9 mouse cellular contexts compared by ENCODE assay signal in the genomic region with DNA sequence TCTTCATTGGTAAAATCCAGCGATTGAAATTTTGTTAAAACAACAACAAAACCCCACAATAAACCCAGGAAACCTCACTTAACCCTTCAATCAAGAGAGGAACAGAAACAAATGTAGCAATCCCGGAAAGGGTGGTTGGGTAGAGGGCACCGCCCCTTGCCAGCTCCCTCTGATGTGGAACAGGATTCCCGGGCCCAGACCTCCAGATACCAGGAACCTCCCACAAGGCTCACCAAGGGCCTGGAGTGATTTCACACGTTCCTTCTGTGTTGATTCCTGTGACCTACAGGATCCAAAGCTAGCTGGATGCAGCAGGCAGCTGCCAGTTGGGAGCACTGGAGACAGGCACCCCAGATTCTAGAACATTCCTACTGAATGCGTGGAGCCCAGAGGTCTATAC. TPM values are rescaled to one million over a fixed set of nuclear protein-coding genes. Genes with fewer than 3 reads are reported as not detected.
DNase-seq lines count a peak whose midpoint lies in the region; ATAC-seq and TF ChIP-seq lines count a peak whose summit lies in the region.
"Had no signal": no experiment of that assay in that cellular context is flagged by ENCODE, and none has a peak within 500 bp of the region (broad histone marks: within the 10 kb centered on the region; RNA-seq: fewer than 3 reads in every experiment).

No protein-coding gene starts in this region.

- H3K9ac ChIP-seq in lung, embryonic 16.5 days (ENCODE audit: low read length): peak overlapping the region; percentile 91; the same call in 1 of the 2 replicates
- 0 out of 2 replicates have a peak overlapping the region, but pooled peaks have one; percentile 86 for H3K9ac ChIP-seq in forebrain, embryonic 13.5 days
- H3K9ac ChIP-seq in liver, embryonic 14.5 days (replicated peaks): no peak overlapping the region

- H3K4me2 ChIP-seq in lung, embryonic 16.5 days (ENCODE audit: low read depth, low read length): peak overlapping the region; percentile 87
- peak overlapping the region; percentile 87 for H3K4me2 ChIP-seq in forebrain, embryonic 13.5 days
- H3K4me2 ChIP-seq in liver, embryonic 14.5 days (ENCODE audit: low read depth): peak overlapping the region; percentile 100; the same call in 1 of the 2 replicates

- no peaks in the 10 kb centered on the region for H3K9me3 ChIP-seq in lung, embryonic 16.5 days (ENCODE audit: control insufficient read depth, low read length)
- no peaks in the 10 kb centered on the region for H3K9me3 ChIP-seq in forebrain, embryonic 13.5 days (replicated peaks)
- H3K9me3 ChIP-seq in liver, embryonic 14.5 days (ENCODE audit: control insufficient read depth, low read length): no peaks in the 10 kb centered on the region

- H3K4me3 ChIP-seq in lung, embryonic 16.5 days (ENCODE audit: low read length): no peak overlapping the region
- H3K4me3 ChIP-seq in forebrain, embryonic 13.5 days: peak overlapping the region; percentile 73
- peak overlapping the region; percentile 47 to 73; a peak in 3 of 4 replicates for H3K4me3 ChIP-seq in liver, embryonic 14.5 days (ENCODE audit: insufficient read depth in 1 of 2, low read depth in 2 of 2, low read length in 2 of 2)

- TF ChIP-seq CTCF in liver, embryonic 14.5 days (IDR thresholded peaks at IDR 0.05; ENCODE audit: low read depth): no peak

- no peak for TF ChIP-seq EP300 in liver, embryonic 14.5 days (IDR thresholded peaks at IDR 0.05; ENCODE audit: low read depth)

- no peaks in the 10 kb centered on the region for H3K27me3 ChIP-seq in lung, embryonic 16.5 days (ENCODE audit: control insufficient read depth, insufficient read depth, low read depth, low read length)
- no peaks in the 10 kb centered on the region for H3K27me3 ChIP-seq in forebrain, embryonic 13.5 days
- H3K27me3 ChIP-seq in liver, embryonic 14.5 days (ENCODE audit: control insufficient read depth, insufficient read depth, low read length): peaks cover 3% of the 10 kb centered on the region

- no peak overlapping the region for H3K27ac ChIP-seq in lung, embryonic 16.5 days (ENCODE audit: low read length)
- no peak overlapping the region for H3K27ac ChIP-seq in forebrain, embryonic 13.5 days
- H3K27ac ChIP-seq in liver, embryonic 14.5 days: no peak overlapping the region

- no peak for ATAC-seq in lung, embryonic 16.5 days (ENCODE audit: low read depth)
- no peak for ATAC-seq in forebrain, embryonic 13.5 days
- ATAC-seq in liver, embryonic 14.5 days (ENCODE audit: insufficient read depth): no peak

- peaks cover 32% of the 10 kb centered on the region for H3K36me3 ChIP-seq in lung, embryonic 16.5 days (ENCODE audit: control insufficient read depth, insufficient read depth, low read length)
- H3K36me3 ChIP-seq in forebrain, embryonic 13.5 days (ENCODE audit: poor library complexity, severe bottlenecking): peaks cover 38% of the 10 kb centered on the region
- H3K36me3 ChIP-seq in liver, embryonic 14.5 days (replicated peaks; ENCODE audit: control insufficient read depth, insufficient read depth, low read depth): peaks cover 42% of the 10 kb centered on the region

- H3K4me1 ChIP-seq in lung, embryonic 16.5 days (replicated peaks; ENCODE audit: control insufficient read depth, insufficient read depth, low read length): peaks cover 23% of the 10 kb centered on the region
- H3K4me1 ChIP-seq in forebrain, embryonic 13.5 days: peaks cover 43% of the 10 kb centered on the region
- H3K4me1 ChIP-seq in liver, embryonic 14.5 days (replicated peaks; ENCODE audit: control insufficient read depth in 2 of 2, insufficient read depth in 2 of 2, low read length in 1 of 2): peaks cover 10 to 13% of the 10 kb centered on the region in 2 experiments

- WGBS in lung, embryonic 16.5 days: 36% methylated on average over 6 of the region's 6 CpGs
- WGBS in forebrain, embryonic 13.5 days: 68% methylated on average over 6 of the region's 6 CpGs
- WGBS in liver, embryonic 14.5 days (ENCODE audit: insufficient replicate concordance): 44% methylated on average over 6 of the region's 6 CpGs

- DNase-seq in lung, postnatal 25 days (ENCODE audit: low spot score): no peak
- DNase-seq in liver, embryonic 14.5 days (ENCODE audit: low read depth in 3 of 3, low spot score in 3 of 3): no peak
- peak; percentile 78 for DNase-seq in testis, postnatal 14 days (ENCODE audit: low spot score)
- no peak for DNase-seq in embryo, embryonic 9.5 days (ENCODE audit: extremely low spot score)
- no peak for DNase-seq in spleen, adult 12 weeks (ENCODE audit: low spot score)
- no peak for DNase-seq in left cerebral cortex, postnatal 10 days (ENCODE audit: extremely low spot score in 1 of 2, low spot score in 2 of 2)
- DNase-seq: thymus, postnatal 25 days had no signal

- intact Hi-C loops in left cerebral cortex, postnatal 10 days (cut with DNase I): no loop called here

RNA-seq across cellular contexts. Expression of a gene that starts 1.8 kb away (rescaled TPM):
- polyA plus RNA-seq in lung, embryonic 16.5 days (2015; fragmentation: Nextera tagmentation; extraction: Ambion mirVana): 458 and 471 TPM in 2 replicates
- polyA plus RNA-seq in forebrain, embryonic 13.5 days (2015; fragmentation: Nextera tagmentation; extraction: Ambion mirVana): 716 and 737 TPM in 2 replicates
- polyA plus RNA-seq in liver, embryonic 14.5 days (2012; rRNA removed): 115 and 150 TPM in 2 replicates
- 310 and 347 TPM in 2 replicates for polyA plus RNA-seq in liver, embryonic 14.5 days (2014; fragmentation: Nextera tagmentation; extraction: Ambion mirVana)
- 100 to 1,000 TPM; 214 to 221 TPM for total RNA-seq in left cerebral cortex, postnatal 10 days (2021)

RNA-seq across cellular contexts. Expression of a gene that starts 1.9 kb away (rescaled TPM):
- polyA plus RNA-seq in lung, embryonic 16.5 days (2015; fragmentation: Nextera tagmentation; extraction: Ambion mirVana): 4.0 and 4.7 TPM in 2 replicates
- 33.9 and 38.7 TPM in 2 replicates for polyA plus RNA-seq in forebrain, embryonic 13.5 days (2015; fragmentation: Nextera tagmentation; extraction: Ambion mirVana)
- polyA plus RNA-seq in liver, embryonic 14.5 days (2012; rRNA removed): 1.0 and 1.3 TPM in 2 replicates
- 0.37 and 0.44 TPM in 2 replicates for polyA plus RNA-seq in liver, embryonic 14.5 days (2014; fragmentation: Nextera tagmentation; extraction: Ambion mirVana)
- 10 to 100 TPM; 35.8 to 37.3 TPM for total RNA-seq in left cerebral cortex, postnatal 10 days (2021)

RNA-seq across cellular contexts. Expression of a gene that starts 15.6 kb away (rescaled TPM):
- polyA plus RNA-seq in lung, embryonic 16.5 days (2015; fragmentation: Nextera tagmentation; extraction: Ambion mirVana): 4.6 and 5.0 TPM in 2 replicates
- polyA plus RNA-seq in forebrain, embryonic 13.5 days (2015; fragmentation: Nextera tagmentation; extraction: Ambion mirVana): 20.4 and 20.6 TPM in 2 replicates
- polyA plus RNA-seq in liver, embryonic 14.5 days (2012; rRNA removed): 6.0 and 10.7 TPM in 2 replicates
- polyA plus RNA-seq in liver, embryonic 14.5 days (2014; fragmentation: Nextera tagmentation; extraction: Ambion mirVana): 1.5 and 1.7 TPM in 2 replicates
- total RNA-seq in left cerebral cortex, postnatal 10 days (2021): 100 to 1,000 TPM; 142 to 143 TPM

RNA-seq across cellular contexts. Expression of a gene that starts 30.0 kb away (rescaled TPM):
- polyA plus RNA-seq in lung, embryonic 16.5 days (2015; fragmentation: Nextera tagmentation; extraction: Ambion mirVana): 26.3 and 27.4 TPM in 2 replicates
- polyA plus RNA-seq in forebrain, embryonic 13.5 days (2015; fragmentation: Nextera tagmentation; extraction: Ambion mirVana): 34.2 and 34.8 TPM in 2 replicates
- 7.7 and 8.5 TPM in 2 replicates for polyA plus RNA-seq in liver, embryonic 14.5 days (2012; rRNA removed)
- polyA plus RNA-seq in liver, embryonic 14.5 days (2014; fragmentation: Nextera tagmentation; extraction: Ambion mirVana): 9.9 and 10.7 TPM in 2 replicates
- 10 to 100 TPM; 16.2 to 17.5 TPM for total RNA-seq in left cerebral cortex, postnatal 10 days (2021)
